Mouse (Mus musculus): ENCODE results near the gene Arhgef28.

- TF ChIP-seq CTCF (IDR thresholded peaks at IDR 0.05; ENCODE audit: low read depth, low read length) (peak; percentile 53), POLR2AphosphoS5 (IDR thresholded peaks at IDR 0.05; ENCODE audit: insufficient replicate concordance, low read depth, low read length) (no peak), GATA1 (IDR thresholded peaks at IDR 0.05; ENCODE audit: borderline replicate concordance, low read length) (no peak)
These were observed 16.6 kb upstream of the Arhgef28 start for GRCm38 (mm10) chr13:98222848-98223247.
